Comparison of ENCODE assay signal across 17 mouse cellular contexts in the genomic region with DNA sequence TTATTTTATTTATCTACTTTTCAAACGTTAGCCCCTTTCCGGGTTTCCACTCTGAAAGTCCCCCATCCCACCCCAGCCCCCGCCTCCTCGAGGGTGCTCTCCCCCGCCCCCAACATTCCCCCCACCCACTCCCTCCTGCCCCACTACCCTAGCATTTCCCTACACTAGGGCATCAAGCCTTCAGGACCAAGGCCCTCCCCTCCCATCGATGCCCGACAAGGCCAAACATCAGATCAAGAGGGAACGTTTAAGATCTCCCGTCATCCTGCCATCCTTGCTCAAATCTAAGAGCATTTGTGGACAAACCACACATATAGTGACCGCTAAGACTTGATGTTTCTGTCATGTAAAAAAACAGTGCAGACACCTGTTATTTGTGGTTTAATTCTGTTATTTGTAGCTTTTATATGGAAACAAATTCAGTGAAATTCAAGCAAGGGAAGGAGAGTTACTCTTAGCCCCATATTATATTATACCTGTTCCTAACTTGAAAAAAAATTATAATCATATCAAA. TPM values are rescaled to one million over a fixed set of nuclear protein-coding genes. Genes with fewer than 3 reads are reported as not detected.
DNase-seq lines count a peak whose midpoint lies in the region; ATAC-seq and TF ChIP-seq lines count a peak whose summit lies in the region.
"Had no signal": no experiment of that assay in that cellular context is flagged by ENCODE, and none has a peak within 500 bp of the region (broad histone marks: within the 10 kb centered on the region; RNA-seq: fewer than 3 reads in every experiment).

No protein-coding gene starts in this region.

- H3K27me3 ChIP-seq in heart, embryonic 14.5 days (ENCODE audit: control insufficient read depth, insufficient read depth, low read length) = no peaks in the 10 kb centered on the region
- H3K27me3 ChIP-seq in heart, embryonic 10.5 days (ENCODE audit: insufficient read depth, poor library complexity, severe bottlenecking) = no peaks in the 10 kb centered on the region
- no peaks in the 10 kb centered on the region for H3K27me3 ChIP-seq in liver, postnatal 0 days (ENCODE audit: insufficient read depth, low read length)
- H3K27me3 ChIP-seq: forebrain, embryonic 15.5 days; limb, embryonic 12.5 days; neural tube, embryonic 12.5 days had no signal

- no peak overlapping the region for H3K27ac ChIP-seq in heart, embryonic 14.5 days (replicated peaks in 1 of 2; ENCODE audit: control insufficient read depth in 1 of 2, insufficient read depth in 1 of 2, low read depth in 2 of 2, low read length in 2 of 2)
- H3K27ac ChIP-seq in heart, embryonic 10.5 days = no peak overlapping the region; the same call in 1 of the 2 replicates
- peak overlapping the region; percentile 95 for H3K27ac ChIP-seq in liver, postnatal 0 days (ENCODE audit: low read depth)
- H3K27ac ChIP-seq: forebrain, embryonic 15.5 days; kidney, postnatal 0 days; layer of hippocampus, adult 2 months; limb, embryonic 12.5 days; neural tube, embryonic 12.5 days had no signal

- TF ChIP-seq POLR2A in lung, adult 2 months (IDR thresholded peaks at IDR 0.05; ENCODE audit: borderline replicate concordance, extremely low read depth, low read depth, low read length) = no peak

- H3K36me3 ChIP-seq in heart, embryonic 14.5 days (ENCODE audit: control insufficient read depth, insufficient read depth, low read length) = no peaks in the 10 kb centered on the region
- no peaks in the 10 kb centered on the region for H3K36me3 ChIP-seq in heart, embryonic 10.5 days
- H3K36me3 ChIP-seq in liver, postnatal 0 days (replicated peaks; ENCODE audit: insufficient read depth, low read length) = no peaks in the 10 kb centered on the region
- H3K36me3 ChIP-seq: forebrain, embryonic 15.5 days; limb, embryonic 12.5 days; neural tube, embryonic 12.5 days had no signal

- H3K9ac ChIP-seq in heart, embryonic 14.5 days (ENCODE audit: low read length) = no peak overlapping the region
- H3K9ac ChIP-seq in liver, postnatal 0 days (replicated peaks) = peak overlapping the region; percentile 31; the same call in 1 of the 2 replicates
- H3K9ac ChIP-seq: forebrain, embryonic 15.5 days; limb, embryonic 12.5 days; neural tube, embryonic 12.5 days had no signal

- TF ChIP-seq EP300 in liver, postnatal 0 days (IDR thresholded peaks at IDR 0.05; ENCODE audit: low read depth) = no peak

- no peak overlapping the region for H3K4me3 ChIP-seq in heart, embryonic 14.5 days (ENCODE audit: control insufficient read depth in 1 of 2, insufficient read depth in 1 of 2, low read depth in 1 of 2, low read length in 2 of 2)
- H3K4me3 ChIP-seq in heart, embryonic 10.5 days = no peak overlapping the region
- no peak overlapping the region for H3K4me3 ChIP-seq in liver, postnatal 0 days (ENCODE audit: low read depth, low read length)
- no peak overlapping the region for H3K4me3 ChIP-seq in lung, adult 2 months (replicated peaks; ENCODE audit: extremely low read depth, low read depth, low read length)
- H3K4me3 ChIP-seq: erythroblast, embryonic 14.5 days; forebrain, embryonic 15.5 days; layer of hippocampus, adult 2 months; limb, embryonic 12.5 days; neural tube, embryonic 12.5 days had no signal

- WGBS in heart, embryonic 14.5 days = 71% methylated on average over 10 of the region's 10 CpGs
- 69% methylated on average over 10 of the region's 10 CpGs for WGBS in heart, embryonic 10.5 days
- WGBS in liver, postnatal 0 days (ENCODE audit: insufficient replicate concordance) = 40% methylated on average over 10 of the region's 10 CpGs
- WGBS in lung, adult 2 months = 68% methylated on average over 10 of the region's 10 CpGs

- no peak for ATAC-seq in heart, embryonic 14.5 days (ENCODE audit: insufficient number of reproducible peaks, insufficient read depth, low FRiP score, low read depth)
- ATAC-seq in liver, postnatal 0 days = no peak
- ATAC-seq: forebrain, embryonic 15.5 days; hindbrain, embryonic 16.5 days had no signal

- H3K4me1 ChIP-seq in heart, embryonic 14.5 days (ENCODE audit: control insufficient read depth in 2 of 2, insufficient read depth in 2 of 2, low read length in 2 of 2) = peaks cover 0 to 6% of the 10 kb centered on the region in 2 experiments; a peak in 1 of 4 replicates
- H3K4me1 ChIP-seq in heart, embryonic 10.5 days = no peaks in the 10 kb centered on the region
- peaks cover 65% of the 10 kb centered on the region for H3K4me1 ChIP-seq in liver, postnatal 0 days (ENCODE audit: insufficient read depth)
- peaks cover 12% of the 10 kb centered on the region for H3K4me1 ChIP-seq in lung, adult 2 months (ENCODE audit: control insufficient read depth, insufficient read depth, low read length)
- H3K4me1 ChIP-seq: neural tube, embryonic 12.5 days had no signal

- no peak for DNase-seq in heart, embryonic 10.5 days (ENCODE audit: low spot score)
- peak; percentile 48 to 54 for DNase-seq in B cell, adult 2 months
- DNase-seq in induced T-regulatory cell, adult 2 months (ENCODE audit: low read depth) = peak; percentile 64
- no peak for DNase-seq in liver, postnatal 0 days
- no peak for DNase-seq in lung, postnatal 14 days
- no peak for DNase-seq in lung, adult 2 months
- DNase-seq: cerebellum, postnatal 36 days; right cerebral cortex, postnatal 25 days; thymus, postnatal 25 days had no signal

- no peaks in the 10 kb centered on the region for H3K9me3 ChIP-seq in heart, embryonic 14.5 days (ENCODE audit: control insufficient read depth, low read length)
- H3K9me3 ChIP-seq in heart, embryonic 10.5 days = no peaks in the 10 kb centered on the region
- H3K9me3 ChIP-seq in liver, postnatal 0 days (ENCODE audit: low read length) = no peaks in the 10 kb centered on the region
- H3K9me3 ChIP-seq: forebrain, embryonic 15.5 days; limb, embryonic 12.5 days; neural tube, embryonic 12.5 days had no signal

- no peak for TF ChIP-seq CTCF in liver, postnatal 0 days (IDR thresholded peaks at IDR 0.05; ENCODE audit: low read depth)
- no peak for TF ChIP-seq CTCF in lung, adult 2 months (IDR thresholded peaks at IDR 0.05; ENCODE audit: insufficient read depth, low read length)

- H3K4me2 ChIP-seq in heart, embryonic 14.5 days (ENCODE audit: low read length) = peak overlapping the region; percentile 17; the same call in 1 of the 2 replicates
- H3K4me2 ChIP-seq in liver, postnatal 0 days (ENCODE audit: low read depth, low read length) = peak overlapping the region; percentile 59
- H3K4me2 ChIP-seq: forebrain, embryonic 15.5 days; limb, embryonic 12.5 days; neural tube, embryonic 12.5 days had no signal

RNA-seq across cellular contexts. Expression of a gene that starts 21.2 kb away (rescaled TPM):
- 6.0 and 7.0 TPM in 2 replicates for polyA plus RNA-seq in heart, embryonic 14.5 days (2014; fragmentation: Nextera tagmentation; extraction: Ambion mirVana)
- 7.3 and 7.8 TPM in 2 replicates for polyA plus RNA-seq in heart, embryonic 10.5 days (2016; fragmentation: Nextera tagmentation; extraction: Ambion mirVana)
- polyA plus RNA-seq in liver, postnatal 0 days (2015; fragmentation: Nextera tagmentation; extraction: Ambion mirVana) = 13.7 TPM in 2 replicates
- 9.0 and 16.5 TPM in 2 replicates for polyA plus RNA-seq in lung, adult 2 months (2012; rRNA removed)

RNA-seq across cellular contexts. Expression of a gene that starts 52.4 kb away (rescaled TPM):
- 390 and 408 TPM in 2 replicates for polyA plus RNA-seq in heart, embryonic 14.5 days (2014; fragmentation: Nextera tagmentation; extraction: Ambion mirVana)
- polyA plus RNA-seq in heart, embryonic 10.5 days (2016; fragmentation: Nextera tagmentation; extraction: Ambion mirVana) = 318 and 342 TPM in 2 replicates
- polyA plus RNA-seq in liver, postnatal 0 days (2015; fragmentation: Nextera tagmentation; extraction: Ambion mirVana) = 331 and 349 TPM in 2 replicates
- polyA plus RNA-seq in lung, adult 2 months (2012; rRNA removed) = 74.4 and 109 TPM in 2 replicates

Comparison
In these comparisons a context has a peak if more than half of its experiments do, and no peak if none do; other contexts are left out.
1. DNase-seq: peak in B cell, adult 2 months (2 of 2) and induced T-regulatory cell, adult 2 months (single experiment); none in heart, embryonic 10.5 days (single experiment), liver, postnatal 0 days (single experiment), lung, postnatal 14 days (single experiment) and lung, adult 2 months (single experiment).